In the genomic region with DNA sequence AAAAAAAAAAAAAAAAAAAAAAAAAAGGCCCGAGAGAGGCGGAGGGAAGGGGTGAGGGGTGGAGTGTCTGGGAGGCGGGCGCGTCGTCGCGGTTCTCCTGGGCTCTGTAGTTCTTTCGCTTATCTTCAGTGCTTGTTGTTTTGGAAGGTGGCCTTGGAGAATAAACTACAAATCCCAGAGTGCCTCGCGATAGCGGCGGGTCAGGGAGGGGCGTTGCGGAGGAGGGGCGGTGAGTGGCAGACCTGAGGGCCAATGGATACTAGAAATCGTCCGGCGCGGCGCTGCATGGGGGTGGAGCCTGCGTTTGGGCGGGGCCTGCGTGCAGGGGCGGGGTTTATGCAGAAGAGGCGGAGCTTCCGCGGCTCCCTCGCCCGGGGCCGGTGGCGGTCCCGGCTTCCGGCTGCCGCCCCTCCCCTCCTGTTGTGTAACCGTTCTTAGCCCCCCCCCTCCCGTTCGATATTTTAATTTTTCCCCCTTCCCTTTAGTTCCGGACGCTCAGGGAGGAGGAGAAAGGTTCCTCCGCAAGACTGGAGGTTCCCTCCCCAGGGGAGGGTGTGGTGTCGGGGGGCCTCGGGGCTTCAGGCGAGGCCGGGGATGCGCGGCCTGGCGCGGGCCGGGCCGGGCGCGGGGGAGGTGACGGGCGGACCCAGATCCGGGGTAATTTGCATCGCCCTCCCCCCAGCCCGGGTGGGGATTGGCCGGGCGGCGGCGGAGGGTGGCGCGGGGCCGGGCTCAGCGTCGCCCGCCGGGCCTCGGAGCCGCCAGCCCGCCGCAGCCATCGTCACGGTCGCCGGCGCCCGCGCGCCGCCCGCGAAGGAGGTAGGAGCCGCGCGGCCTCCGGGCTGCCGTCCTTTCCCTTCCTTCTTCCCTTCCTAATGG, we compare ENCODE assay signal across 8 mouse cellular contexts. TPM values are rescaled to one million over a fixed set of nuclear protein-coding genes. Genes with fewer than 3 reads are reported as not detected.
DNase-seq lines count a peak whose midpoint lies in the region; ATAC-seq and TF ChIP-seq lines count a peak whose summit lies in the region.

No protein-coding gene starts in this region.

- peak overlapping the region; percentile 82 for H3K9ac ChIP-seq in forebrain, embryonic 16.5 days (replicated peaks; ENCODE audit: low read depth, low read length)
- peak overlapping the region; percentile 91 for H3K9ac ChIP-seq in lung, embryonic 15.5 days

- peaks cover 63% of the 10 kb centered on the region for H3K4me1 ChIP-seq in G1E (ENCODE audit: insufficient read depth, low read depth, low read length)
- H3K4me1 ChIP-seq in forebrain, embryonic 16.5 days (replicated peaks; ENCODE audit: control insufficient read depth, insufficient read depth, low read length), result peaks cover 49% of the 10 kb centered on the region
- peaks cover 60% of the 10 kb centered on the region for H3K4me1 ChIP-seq in lung, embryonic 15.5 days

- H3K36me3 ChIP-seq in G1E (replicated peaks), result peaks cover 41% of the 10 kb centered on the region
- H3K36me3 ChIP-seq in forebrain, embryonic 16.5 days (ENCODE audit: control insufficient read depth, insufficient read depth), result no peaks in the 10 kb centered on the region
- no peaks in the 10 kb centered on the region for H3K36me3 ChIP-seq in lung, embryonic 15.5 days

- WGBS in forebrain, embryonic 16.5 days, result under 1% methylated on average over 63 of the region's 89 CpGs
- WGBS in lung, embryonic 15.5 days, result under 1% methylated on average over 77 of the region's 89 CpGs

- no peaks in the 10 kb centered on the region for H3K9me3 ChIP-seq in G1E (replicated peaks)
- no peaks in the 10 kb centered on the region for H3K9me3 ChIP-seq in forebrain, embryonic 16.5 days (ENCODE audit: control insufficient read depth, low read length)
- no peaks in the 10 kb centered on the region for H3K9me3 ChIP-seq in lung, embryonic 15.5 days

- H3K27me3 ChIP-seq in G1E (ENCODE audit: insufficient read depth, low read length), result no peaks in the 10 kb centered on the region
- peaks cover 27% of the 10 kb centered on the region for H3K27me3 ChIP-seq in forebrain, embryonic 16.5 days (replicated peaks; ENCODE audit: control insufficient read depth, insufficient read depth, low read length)
- peaks cover 18% of the 10 kb centered on the region; the same call in 1 of the 2 replicates for H3K27me3 ChIP-seq in lung, embryonic 15.5 days

- peak overlapping the region; percentile 87 for H3K4me2 ChIP-seq in forebrain, embryonic 16.5 days (ENCODE audit: low read length)
- H3K4me2 ChIP-seq in lung, embryonic 15.5 days, result peak overlapping the region; percentile 93

- ATAC-seq in G1E (ENCODE audit: extremely low read depth, insufficient number of reproducible peaks, low FRiP score, poor library complexity, severe bottlenecking), result peak; percentile 81
- peak; percentile 93 for ATAC-seq in forebrain, embryonic 16.5 days
- ATAC-seq in lung, embryonic 15.5 days (ENCODE audit: borderline replicate concordance, extremely low read depth, low FRiP score, low TSS enrichment), result peak; percentile 90

- H3K4me3 ChIP-seq in G1E (ENCODE audit: low read depth, low read length), result peak overlapping the region; percentile 79
- peak overlapping the region; percentile 86 for H3K4me3 ChIP-seq in forebrain, embryonic 16.5 days (replicated peaks; ENCODE audit: low read length)
- peak overlapping the region; percentile 81 for H3K4me3 ChIP-seq in lung, embryonic 15.5 days

- DNase-seq in G1E (ENCODE audit: low spot score), result peak; percentile 93
- DNase-seq in cerebellum, adult 18-20 months, result peak; percentile 98 to 99
- peak; percentile 100 for DNase-seq in heart, postnatal 4 days
- DNase-seq in layer of hippocampus, adult 8-10 months (ENCODE audit: low spot score in 2 of 2), result peak; percentile 99 to 100
- DNase-seq in ovary, adult 18-20 months (ENCODE audit: low spot score), result peak; percentile 98
- peak; percentile 99 for DNase-seq in thymus, postnatal 0 days (ENCODE audit: low spot score)

- no peak for TF ChIP-seq CTCF in G1E (IDR thresholded peaks at IDR 0.05; ENCODE audit: low read depth, low read length)

- H3K27ac ChIP-seq in forebrain, embryonic 16.5 days (ENCODE audit: low read length), result peak overlapping the region; percentile 88
- H3K27ac ChIP-seq in lung, embryonic 15.5 days, result peak overlapping the region; percentile 99

RNA-seq across cellular contexts. Expression of a gene that starts 2.5 kb away (rescaled TPM):
- total RNA-seq in G1E (2014; fragmentation: Nextera tagmentation), result 27.7 and 31.1 TPM in 2 replicates
- 6.4 and 7.1 TPM in 2 replicates for total RNA-seq in G1E (2017)
- 75.7 and 79.1 TPM in 2 replicates for polyA plus RNA-seq in G1E (2012)
- 11.6 and 11.8 TPM in 2 replicates for polyA plus RNA-seq in forebrain, embryonic 16.5 days (2015; fragmentation: Nextera tagmentation; extraction: Ambion mirVana)
- 10 to 100 TPM; 37.0 to 43.0 TPM for total RNA-seq in heart, postnatal 4 days (2021)
- total RNA-seq in layer of hippocampus, adult 8-10 months (2022), result 100 to 1,000 TPM in 3 of 4 experiments, 10 to 100 TPM in 1; 94.8 to 118 (median 103) TPM
- polyA plus RNA-seq in lung, embryonic 15.5 days (2015; fragmentation: Nextera tagmentation; extraction: Ambion mirVana), result 34.1 and 36.9 TPM in 2 replicates
- polyA plus RNA-seq in thymus, postnatal 0 days (2015; fragmentation: Nextera tagmentation; extraction: Ambion mirVana), result 34.5 and 44.9 TPM in 2 replicates

RNA-seq across cellular contexts. Expression of a gene that starts 30.2 kb away (rescaled TPM):
- total RNA-seq in G1E (2014; fragmentation: Nextera tagmentation), result 28.6 and 34.4 TPM in 2 replicates
- total RNA-seq in G1E (2017), result 21.2 and 24.8 TPM in 2 replicates
- 62.7 and 70.5 TPM in 2 replicates for polyA plus RNA-seq in G1E (2012)
- 48.5 and 62.7 TPM in 2 replicates for polyA plus RNA-seq in forebrain, embryonic 16.5 days (2015; fragmentation: Nextera tagmentation; extraction: Ambion mirVana)
- total RNA-seq in heart, postnatal 4 days (2021), result 10 to 100 TPM; 17.5 to 18.6 TPM
- 10 to 100 TPM; 27.0 to 35.1 (median 31.7) TPM for total RNA-seq in layer of hippocampus, adult 8-10 months (2022)
- 41.0 and 47.5 TPM in 2 replicates for polyA plus RNA-seq in lung, embryonic 15.5 days (2015; fragmentation: Nextera tagmentation; extraction: Ambion mirVana)
- polyA plus RNA-seq in thymus, postnatal 0 days (2015; fragmentation: Nextera tagmentation; extraction: Ambion mirVana), result 37.3 and 39.0 TPM in 2 replicates

RNA-seq across cellular contexts. Expression of a gene that starts 31.8 kb away (rescaled TPM):
- total RNA-seq in G1E (2014; fragmentation: Nextera tagmentation) (35.9 and 52.2 TPM in 2 replicates), G1E (2017) (63.5 and 76.7 TPM in 2 replicates)
- polyA plus RNA-seq in G1E (2012), result 272 and 393 TPM in 2 replicates
- polyA plus RNA-seq in forebrain, embryonic 16.5 days (2015; fragmentation: Nextera tagmentation; extraction: Ambion mirVana), result 210 and 213 TPM in 2 replicates
- total RNA-seq in heart, postnatal 4 days (2021), result 100 to 1,000 TPM; 134 to 141 TPM
- total RNA-seq in layer of hippocampus, adult 8-10 months (2022), result 100 to 1,000 TPM; 131 to 151 (median 135) TPM
- 178 and 180 TPM in 2 replicates for polyA plus RNA-seq in lung, embryonic 15.5 days (2015; fragmentation: Nextera tagmentation; extraction: Ambion mirVana)
- 142 and 150 TPM in 2 replicates for polyA plus RNA-seq in thymus, postnatal 0 days (2015; fragmentation: Nextera tagmentation; extraction: Ambion mirVana)

RNA-seq across cellular contexts. Expression of a gene that starts 38.8 kb away (rescaled TPM):
- not detected in 2 replicates for total RNA-seq in G1E (2014; fragmentation: Nextera tagmentation)
- 0.29 TPM in 1 of 2 replicates, not detected in the other for total RNA-seq in G1E (2017)
- polyA plus RNA-seq in G1E (2012), result not detected in 2 replicates
- 0.17 and 0.66 TPM in 2 replicates for polyA plus RNA-seq in forebrain, embryonic 16.5 days (2015; fragmentation: Nextera tagmentation; extraction: Ambion mirVana)
- 1 to 10 TPM; 1.8 to 2.3 TPM for total RNA-seq in heart, postnatal 4 days (2021)
- total RNA-seq in layer of hippocampus, adult 8-10 months (2022), result under 1 TPM; 0.19 to 0.80 (median 0.68) TPM
- polyA plus RNA-seq in lung, embryonic 15.5 days (2015; fragmentation: Nextera tagmentation; extraction: Ambion mirVana), result 0.31 and 0.35 TPM in 2 replicates
- polyA plus RNA-seq in thymus, postnatal 0 days (2015; fragmentation: Nextera tagmentation; extraction: Ambion mirVana), result 0.24 and 0.53 TPM in 2 replicates

RNA-seq across cellular contexts. Expression of a gene that starts 38.9 kb away (rescaled TPM):
- 1,577 and 1,715 TPM in 2 replicates for total RNA-seq in G1E (2014; fragmentation: Nextera tagmentation)
- 1,676 and 1,695 TPM in 2 replicates for total RNA-seq in G1E (2017)
- 2,355 and 3,878 TPM in 2 replicates for polyA plus RNA-seq in G1E (2012)
- polyA plus RNA-seq in forebrain, embryonic 16.5 days (2015; fragmentation: Nextera tagmentation; extraction: Ambion mirVana), result 652 and 674 TPM in 2 replicates
- 1,000 to 10,000 TPM; 1,326 to 1,351 TPM for total RNA-seq in heart, postnatal 4 days (2021)
- 100 to 1,000 TPM; 820 to 960 (median 855) TPM for total RNA-seq in layer of hippocampus, adult 8-10 months (2022)
- polyA plus RNA-seq in lung, embryonic 15.5 days (2015; fragmentation: Nextera tagmentation; extraction: Ambion mirVana), result 567 and 596 TPM in 2 replicates
- polyA plus RNA-seq in thymus, postnatal 0 days (2015; fragmentation: Nextera tagmentation; extraction: Ambion mirVana), result 612 and 638 TPM in 2 replicates

Comparison
In these comparisons a context has a peak if more than half of its experiments do, and no peak if none do; other contexts are left out.
1. Peak in every context shown above with its lines: DNase-seq, ATAC-seq, H3K4me3 ChIP-seq and H3K27ac ChIP-seq.